Mouse (Mus musculus) thymus, postnatal 0 days (tissue): ENCODE measurements around the gene Col28a1. TPM values are rescaled to one million over a fixed set of nuclear protein-coding genes. Genes with fewer than 3 reads are reported as not detected.

ENCODE experiments used
- DNase-seq: peaks from one replicate; pipeline ENCODE4 v3.0.0-alpha.2; 2015; ENCODE audit warnings: low spot score
- polyA plus RNA-seq: library from polyadenylated mRNA; unstranded; fragments of >200 nt; fragmentation: Nextera tagmentation; extraction: Ambion mirVana; gene quantifications from 2 replicates; pipeline ENCODE4 v1.2.1, GENCODE M21; 2015

Col28a1 gene
- polyA plus RNA-seq: 0.03 TPM in 1 of 2 replicates, not detected in the other

- no peak for DNase-seq
Observed at GRCm38 (mm10) chr6:8192517-8192916, at the start of gene Col28a1. Col28a1 (minus strand) TSS chr6:8192617.

DNA sequence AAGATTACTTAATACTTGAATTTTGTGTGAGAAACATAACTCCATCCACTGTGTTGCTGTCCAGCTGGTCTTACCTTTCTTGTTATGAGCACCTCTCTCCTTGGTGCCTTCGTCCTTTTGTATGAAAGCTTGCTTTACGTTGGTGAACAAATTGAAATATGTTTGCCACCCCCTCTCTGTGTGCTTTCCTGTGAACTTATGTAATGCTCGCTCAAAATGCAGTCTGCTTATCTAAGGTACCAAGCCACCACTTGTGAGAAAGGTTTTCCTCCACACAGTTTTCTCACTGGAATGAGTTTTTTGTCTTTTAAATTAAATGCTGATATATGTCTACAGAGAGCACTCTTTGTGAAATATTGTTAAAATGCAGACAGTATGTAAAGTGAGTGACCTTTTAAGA, 36.2 kb upstream of the Col28a1 start:
- no peak for DNase-seq

DNA sequence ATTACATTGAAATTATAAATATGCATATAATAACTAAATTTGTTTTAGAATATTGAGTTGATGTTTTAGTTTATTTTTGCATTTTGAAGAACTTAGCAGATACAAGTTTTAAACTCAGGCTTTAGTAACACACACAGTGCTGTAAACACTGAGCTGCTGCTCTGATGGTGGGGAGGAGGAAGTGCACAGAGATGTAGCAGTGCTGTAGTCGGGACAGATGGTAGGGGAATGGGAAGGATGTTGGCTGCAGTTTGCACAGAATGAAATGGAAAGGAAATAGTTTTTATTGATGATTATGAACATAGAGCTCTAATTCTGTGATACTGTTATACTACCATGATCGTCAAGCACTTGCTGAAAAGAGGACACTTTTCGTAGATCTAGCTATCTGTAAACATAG, 34.6 kb upstream of the Col28a1 start:
- no peak for DNase-seq

DNA sequence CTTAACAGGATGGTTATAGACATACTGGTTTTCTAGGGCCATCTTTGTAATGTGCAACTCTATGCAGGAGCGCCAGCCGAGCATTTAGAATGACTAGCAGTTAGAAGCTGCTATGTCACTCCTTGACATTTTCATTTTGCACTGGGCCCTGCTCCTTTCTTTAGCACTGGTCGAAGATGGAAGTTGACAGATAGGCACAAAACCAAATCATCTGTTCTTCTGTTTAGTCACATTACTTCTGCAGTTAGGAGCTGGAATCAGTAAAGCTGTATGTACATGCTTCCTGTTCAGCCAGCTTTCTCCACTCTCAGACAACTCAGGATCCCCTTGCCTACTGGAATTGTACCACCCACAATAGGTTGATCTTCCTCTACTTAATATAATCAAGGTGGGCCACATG, 18.2 kb upstream of the Col28a1 start:
- DNase-seq: no peak

DNA sequence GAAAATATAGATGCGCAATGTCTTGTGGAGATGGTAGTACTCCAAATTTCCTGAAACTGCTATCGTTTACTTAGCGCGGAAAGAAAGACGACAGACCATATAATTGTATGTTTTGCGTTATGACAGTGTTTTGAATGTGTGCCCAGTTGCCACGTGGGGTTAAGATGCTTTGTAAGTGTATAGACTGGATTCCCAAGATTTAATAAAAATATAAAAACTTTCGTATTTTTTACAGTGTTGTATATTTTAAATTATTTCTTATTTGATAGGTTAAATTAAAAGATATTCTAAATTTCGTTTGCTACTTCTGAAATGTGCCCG, 17.4 kb upstream of the Col28a1 start:
- DNase-seq: no peak

DNA sequence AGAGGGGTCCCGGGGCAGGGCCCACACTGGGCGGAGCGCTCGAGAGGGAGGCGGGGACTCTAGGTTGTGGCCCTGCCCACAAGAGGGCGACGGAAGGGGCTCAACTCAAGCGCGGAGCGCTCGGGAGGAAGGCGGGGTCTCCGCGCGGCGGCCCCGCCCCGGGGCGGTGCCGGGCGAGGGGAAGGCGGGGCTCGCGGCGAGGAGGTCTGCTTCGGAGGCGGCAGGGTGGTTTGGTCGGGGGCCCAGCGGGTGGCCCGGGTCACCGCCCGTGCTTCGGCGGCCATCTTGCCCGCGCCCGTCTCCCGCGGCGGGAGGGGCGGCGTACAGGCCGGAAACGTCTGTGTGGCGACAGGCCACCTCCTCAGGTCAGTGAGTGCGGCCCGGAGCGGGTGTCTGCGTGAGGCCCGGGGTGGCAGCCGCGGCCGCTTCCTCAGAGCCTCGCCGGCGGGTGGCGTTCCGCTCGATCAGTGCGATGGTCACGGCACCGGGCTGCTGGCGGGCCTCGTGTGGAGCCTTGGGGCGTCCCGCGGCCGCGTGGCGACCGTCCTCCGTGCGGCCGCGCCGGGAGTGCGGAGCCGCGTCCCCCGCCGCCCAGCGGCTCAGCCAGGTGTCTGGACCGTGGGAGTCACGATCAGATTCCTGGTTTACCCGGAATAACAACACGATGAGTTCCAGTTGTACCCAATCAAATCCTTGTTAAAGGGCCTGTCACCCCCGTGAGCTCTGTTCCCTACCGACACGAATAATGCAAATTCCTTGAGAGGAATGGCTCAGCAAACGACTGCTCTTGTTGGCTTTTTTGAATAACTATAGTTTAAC, 16.8 kb upstream of the Col28a1 start, which contains the start of gene Mios:
TSS of gene Mios (plus strand) at position 176 of the 819 bp plus-strand sequence.
- DNase-seq: peak; percentile 94

DNA sequence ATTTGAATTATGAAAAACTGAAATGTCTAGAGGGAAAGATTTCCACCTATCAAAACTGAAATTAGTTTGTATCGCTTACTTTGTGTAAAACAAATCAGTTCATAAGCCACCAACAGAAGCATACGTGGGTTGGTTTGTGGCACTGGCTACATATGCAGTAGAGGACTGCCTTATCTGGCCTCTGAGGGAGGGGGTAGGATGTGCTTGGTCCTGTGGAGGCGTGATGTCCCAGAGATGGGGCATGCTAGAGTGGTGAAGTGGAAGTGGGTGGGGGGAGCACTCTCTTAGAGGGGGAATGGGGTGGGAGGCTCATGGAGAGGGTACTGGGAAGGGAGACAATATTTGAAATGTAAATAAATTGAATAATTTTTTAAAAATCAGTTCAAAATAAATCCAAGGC, 2.5 kb downstream of the Col28a1 start:
- DNase-seq: no peak

GRCm38 (mm10) chr6:8188599-8189233, 3.7 kb downstream of the Col28a1 start:
- DNase-seq: no peak

DNA sequence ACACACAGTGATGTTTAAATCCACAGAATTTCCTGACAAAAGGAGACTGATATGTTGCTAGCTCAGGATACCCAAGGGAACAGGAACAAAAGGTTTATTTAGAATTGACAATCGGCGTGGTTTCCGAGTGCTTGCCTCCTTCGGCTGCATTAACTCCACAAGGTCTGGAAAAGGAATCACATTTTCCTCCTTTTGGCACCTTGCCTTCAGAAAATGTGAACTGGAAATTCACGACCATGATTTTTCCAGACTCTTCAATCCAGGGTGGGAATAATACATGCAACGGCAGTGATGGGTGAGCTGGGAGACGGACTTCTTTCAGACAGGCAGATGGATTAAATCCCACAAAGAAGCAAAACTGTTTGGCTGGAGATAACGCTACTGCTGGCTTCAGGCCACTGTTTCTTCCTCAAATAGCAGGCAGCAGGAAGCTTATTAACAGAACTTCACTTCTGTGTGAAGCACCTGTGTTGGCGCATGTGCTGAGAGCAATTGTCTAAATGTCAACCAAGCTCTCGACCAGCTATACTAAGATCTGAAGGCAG, 13.9 kb downstream of the Col28a1 start:
- DNase-seq: no peak

DNA sequence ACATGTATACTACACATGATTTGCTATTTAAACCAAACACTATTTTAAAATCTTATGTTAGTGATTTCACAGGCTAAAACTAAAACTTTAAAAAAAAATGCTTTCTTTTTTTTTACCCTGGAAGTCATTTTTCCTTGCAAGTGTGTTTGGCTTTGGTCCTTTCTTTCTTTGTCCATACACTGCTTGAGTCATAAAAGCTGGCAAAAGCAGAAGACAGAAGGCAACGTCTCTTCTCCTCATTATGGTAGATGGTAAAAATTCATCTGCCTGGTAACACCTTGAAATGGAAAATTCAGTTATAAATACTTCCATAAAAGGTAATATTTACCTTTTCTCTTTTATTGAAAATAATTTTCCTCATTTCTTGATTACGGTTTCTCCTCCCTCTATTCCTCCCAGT, 16.3 kb downstream of the Col28a1 start:
- no peak for DNase-seq

- no peak for DNase-seq
Observed at GRCm38 (mm10) chr6:8175346-8175745, 17.1 kb downstream of the Col28a1 start.

DNA sequence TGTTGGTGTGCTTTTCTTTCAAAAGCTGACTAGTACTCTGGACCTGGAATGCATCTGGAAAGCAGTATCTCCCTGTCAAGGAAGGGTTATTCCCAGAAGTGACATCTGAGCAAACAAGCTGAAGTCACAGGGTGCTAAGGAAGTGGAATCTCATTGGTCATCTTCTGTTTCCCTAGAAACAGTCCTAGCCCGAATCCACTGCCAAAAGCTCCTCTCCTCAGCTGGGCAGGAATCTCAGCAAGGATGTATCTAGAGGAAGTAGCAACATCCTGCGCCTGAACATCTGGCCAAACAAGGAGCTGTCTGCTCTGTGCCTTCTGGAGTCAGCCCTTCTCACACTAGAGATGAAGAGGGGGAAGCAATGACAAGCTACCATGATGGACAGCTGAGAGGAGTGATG, 18.4 kb downstream of the Col28a1 start:
- DNase-seq: no peak

GRCm38 (mm10) chr6:8172101-8172500, 20.3 kb downstream of the Col28a1 start:
- DNase-seq: no peak

DNA sequence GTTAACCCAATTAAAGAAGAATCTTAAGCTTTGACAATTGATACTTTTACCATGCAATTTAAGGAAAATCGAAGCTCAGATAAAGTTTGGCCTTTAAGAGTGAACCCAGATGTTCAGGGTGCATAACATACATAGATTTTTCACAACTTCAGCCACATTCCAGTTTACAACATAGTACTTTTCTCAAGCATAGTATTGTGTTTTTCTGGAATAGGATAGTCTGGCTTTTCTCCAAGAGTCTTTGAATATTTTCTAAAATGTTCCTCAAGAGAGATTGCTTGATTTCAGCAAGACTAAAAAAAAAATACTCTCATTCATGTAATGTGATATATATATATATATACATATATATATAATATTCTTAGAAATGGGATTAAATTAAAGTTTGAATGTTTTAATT, 27.7 kb downstream of the Col28a1 start:
- no peak for DNase-seq

- DNase-seq: no peak
Observed at GRCm38 (mm10) chr6:8160001-8160400, 32.4 kb downstream of the Col28a1 start.

DNA sequence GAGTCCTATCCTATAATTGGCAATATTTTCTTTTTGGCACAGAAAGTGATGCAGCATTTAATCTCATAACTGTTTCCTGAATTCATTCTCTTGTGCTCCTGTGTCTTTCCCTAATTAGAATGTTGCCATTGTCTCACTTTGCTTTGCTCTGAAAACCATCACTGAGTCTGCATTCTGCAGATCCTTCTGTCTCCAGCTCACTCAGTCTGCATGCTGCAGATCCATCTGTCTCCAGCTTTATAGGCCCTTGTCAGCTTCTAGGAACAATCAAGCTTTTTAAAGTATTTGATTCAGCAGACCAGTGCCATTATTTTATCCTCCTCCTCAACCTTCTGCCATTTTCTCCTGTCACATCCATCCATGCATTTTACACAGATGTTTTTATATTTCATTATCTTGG, 35.3 kb downstream of the Col28a1 start:
- no peak for DNase-seq

- DNase-seq: no peak
Observed at GRCm38 (mm10) chr6:8152551-8153361, 39.7 kb downstream of the Col28a1 start.

DNA sequence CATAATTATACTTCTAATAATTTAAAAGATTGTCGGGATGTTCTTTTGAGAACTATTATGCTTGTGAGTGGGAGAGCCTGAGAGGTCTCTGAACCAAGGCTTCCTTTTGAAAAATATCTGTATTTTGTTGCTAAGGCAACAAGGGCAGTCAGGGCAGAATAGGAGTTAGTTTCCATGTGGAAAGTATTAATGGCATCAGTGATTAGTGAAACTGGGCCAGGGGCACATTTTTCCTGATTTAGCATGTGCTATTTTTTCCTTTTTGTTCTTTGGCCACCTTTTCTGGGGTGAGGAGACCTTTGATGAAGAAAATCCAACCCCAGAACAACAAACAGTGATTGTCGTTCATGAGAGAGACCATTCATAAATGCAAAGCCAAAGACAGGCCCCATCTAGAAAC, 43.5 kb downstream of the Col28a1 start:
- DNase-seq: no peak

- peak; percentile 35 for DNase-seq
Observed at GRCm38 (mm10) chr6:8141881-8142280, 50.5 kb downstream of the Col28a1 start.

- no peak for DNase-seq
Observed at GRCm38 (mm10) chr6:8130149-8130548, 62.3 kb downstream of the Col28a1 start.

DNA sequence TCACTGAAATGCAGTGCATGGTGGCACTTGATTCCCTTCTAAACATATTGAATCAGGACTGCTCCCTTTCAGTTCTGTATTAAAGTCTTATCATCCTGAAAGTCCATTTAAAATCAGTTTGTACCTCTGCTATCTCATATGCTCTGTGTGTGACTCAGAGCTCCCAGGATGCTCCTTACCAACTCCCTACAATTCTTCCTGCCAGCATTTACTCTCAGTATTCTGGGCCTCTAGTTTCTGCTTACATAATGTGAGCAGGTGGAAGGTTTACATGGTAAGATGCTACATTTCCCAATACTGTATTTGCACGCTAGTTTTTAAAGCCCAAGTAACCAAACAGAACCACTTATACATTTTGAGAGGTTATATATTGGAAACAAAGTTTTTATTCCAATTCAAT, 64.3 kb downstream of the Col28a1 start:
- DNase-seq: no peak

GRCm38 (mm10) chr6:8126545-8126944, 65.9 kb downstream of the Col28a1 start:
- no peak for DNase-seq
